Mouse (Mus musculus) retina, postnatal 7 days (tissue): ENCODE measurements at regions not wholly inside any gene's neighbourhood (a gene's known extent, or its start where the extent isn't known, plus 50 kb on each side); places are given as distances from the start of the nearest gene placed in this dataset.
A peak's percentile ranks its signal among the peaks of the same experiment; 100 is the strongest.

Experiments used
- DNase-seq: peaks from one replicate; pipeline ENCODE4 v3.0.0-alpha.2; 2012; ENCODE audit warnings: low read depth, low spot score

- DNase-seq: no peak
Observed at GRCm38 (mm10) chr6:25321446-25321845, 365.3 kb upstream of the Tmem229a start.

DNA sequence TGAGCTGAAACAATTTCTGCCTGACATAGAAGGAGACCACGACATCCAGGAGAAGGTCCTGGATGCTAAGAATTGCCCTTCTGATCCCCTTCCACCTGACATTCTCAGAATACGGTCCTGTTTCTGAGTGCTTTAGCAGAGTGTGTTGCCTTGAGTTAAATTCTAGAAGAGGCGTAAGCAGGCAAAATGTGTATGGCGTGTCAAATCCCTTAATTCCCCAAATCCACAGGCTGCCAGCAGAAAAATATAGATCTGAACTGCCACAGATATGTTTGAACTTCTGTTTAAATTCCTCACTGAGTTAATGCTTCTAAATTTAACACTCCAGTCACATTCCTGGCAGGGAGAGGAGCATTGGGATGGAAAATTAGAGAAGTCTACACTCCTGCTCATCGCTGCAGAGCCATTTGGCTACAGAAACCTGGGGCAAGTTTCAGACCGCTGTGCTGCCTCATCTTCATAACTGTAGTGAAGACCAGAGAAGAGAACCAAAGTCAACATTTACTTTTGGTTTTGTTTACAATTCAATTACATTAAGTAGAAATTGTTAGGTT is 364.3 kb upstream of the Tmem229a start:
- no peak for DNase-seq

DNA sequence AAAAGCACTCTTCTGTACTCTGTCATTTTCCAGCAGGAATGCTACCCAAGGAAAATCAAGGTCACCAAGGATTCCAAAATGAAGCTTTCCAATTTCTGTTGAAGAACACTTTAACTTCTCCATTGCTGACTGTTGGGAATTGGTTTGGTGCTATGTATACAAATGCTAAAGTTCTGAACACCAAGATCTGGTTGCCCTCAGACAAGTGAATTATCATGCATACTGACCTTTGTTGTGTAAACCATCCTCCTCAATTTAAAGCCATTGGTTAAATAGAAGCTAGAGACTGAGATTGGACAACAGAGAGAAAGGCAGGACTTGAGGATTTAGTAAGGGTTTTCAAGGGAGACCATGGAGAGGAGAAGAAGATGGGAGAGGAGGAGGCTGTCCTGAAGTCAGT is 351.4 kb upstream of the Tmem229a start:
- DNase-seq: no peak

GRCm38 (mm10) chr6:25304844-25305504 is 348.9 kb upstream of the Tmem229a start:
- DNase-seq: no peak

- DNase-seq: no peak
Observed at GRCm38 (mm10) chr6:25291613-25292012, 335.5 kb upstream of the Tmem229a start.

GRCm38 (mm10) chr6:25287591-25287990 is 331.5 kb upstream of the Tmem229a start:
- DNase-seq: no peak

- no peak for DNase-seq
Observed at GRCm38 (mm10) chr6:25286313-25286712, 330.2 kb upstream of the Tmem229a start.

DNA sequence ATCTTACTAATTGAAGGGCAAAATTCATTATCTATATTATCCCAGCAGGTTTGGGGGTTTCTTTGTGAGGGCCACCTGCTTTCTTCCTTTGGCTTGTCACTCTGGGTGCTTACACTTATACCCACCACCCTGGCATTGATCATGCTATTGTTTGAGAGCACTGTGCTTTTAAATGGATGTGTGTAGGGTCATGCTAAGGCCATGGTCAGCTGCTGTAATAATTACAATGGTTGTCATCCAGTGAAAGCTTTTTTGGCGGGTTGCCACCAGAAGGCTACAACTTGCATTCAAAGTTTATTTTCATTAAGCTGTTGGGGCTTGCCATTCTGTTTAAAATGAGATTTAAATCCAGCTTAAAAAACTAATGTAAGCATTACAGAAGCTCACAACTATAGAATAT is 322.4 kb upstream of the Tmem229a start:
- no peak for DNase-seq

GRCm38 (mm10) chr6:25277703-25278447 is 321.8 kb upstream of the Tmem229a start:
- no peak for DNase-seq

GRCm38 (mm10) chr6:25276221-25276620 is 320.1 kb upstream of the Tmem229a start:
- peak; percentile 16 for DNase-seq

DNA sequence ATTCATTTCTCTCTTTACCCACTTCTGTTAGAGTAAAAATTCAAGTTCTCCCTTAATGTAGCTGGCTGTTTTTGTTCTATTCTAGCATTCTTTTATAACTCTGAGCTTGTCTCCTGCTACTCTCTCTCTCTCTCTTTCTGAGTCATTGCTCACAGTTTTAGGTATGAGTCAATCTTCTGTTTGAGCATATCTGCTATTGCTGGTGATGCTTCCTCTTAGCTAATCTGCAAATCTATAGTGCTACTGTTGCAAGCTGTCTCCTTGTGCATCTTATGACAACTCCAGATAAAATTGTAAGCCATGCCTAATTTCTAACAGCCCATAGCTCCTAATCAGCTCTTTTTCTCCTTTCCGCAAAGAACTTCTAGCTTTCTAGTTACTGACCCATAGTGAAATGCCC is 304.5 kb upstream of the Tmem229a start:
- DNase-seq: no peak

- no peak for DNase-seq
Observed at GRCm38 (mm10) chr6:25255762-25256161, 299.7 kb upstream of the Tmem229a start.

- no peak for DNase-seq
Observed at GRCm38 (mm10) chr6:25237021-25237420, 280.9 kb upstream of the Tmem229a start.

GRCm38 (mm10) chr6:25236616-25237015 is 280.5 kb upstream of the Tmem229a start:
- no peak for DNase-seq
